Mouse (Mus musculus): ENCODE measurements around the gene Skida1. TPM values are rescaled to one million over a fixed set of nuclear protein-coding genes. Genes with fewer than 3 reads are reported as not detected.
"Not testable (repeated sequence)": the region's sequence is repeated elsewhere in the genome, so short reads cannot be mapped to it uniquely, and the experiment has no call there.

Skida1 gene
- total RNA-seq (2021) = 1 to 10 TPM; 2.8 to 4.4 TPM
- long read RNA-seq, experiment 1, partial matches to known transcripts = 0 of 2 reads
- long read RNA-seq, experiment 1, other reads (novel, unspliced or antisense) = 2 of 2 reads
- long read RNA-seq, experiment 2 = 0 reads

GRCm38 (mm10) chr2:18048453-18049075 is at the start of gene Skida1:
Skida1 (minus strand) TSS chr2:18049051.
- DNase-seq = peak; percentile 43 to 45

- DNase-seq = no peak
Observed at GRCm38 (mm10) chr2:18095804-18096203, 47.0 kb upstream of the Skida1 start.

- no peak for DNase-seq
Observed at GRCm38 (mm10) chr2:18094319-18094718, 45.5 kb upstream of the Skida1 start.

- no peak for DNase-seq
Observed at GRCm38 (mm10) chr2:18093858-18094257, 45.0 kb upstream of the Skida1 start.

- DNase-seq = not testable (repeated sequence)
Observed at GRCm38 (mm10) chr2:18087695-18088094, 38.8 kb upstream of the Skida1 start.

GRCm38 (mm10) chr2:18080182-18080860 is 31.5 kb upstream of the Skida1 start:
- no peak for DNase-seq

GRCm38 (mm10) chr2:18071947-18072346 is 23.1 kb upstream of the Skida1 start:
- DNase-seq = no peak

- DNase-seq = no peak
Observed at GRCm38 (mm10) chr2:18068071-18068796, 19.4 kb upstream of the Skida1 start.

GRCm38 (mm10) chr2:18066436-18066835 is 17.6 kb upstream of the Skida1 start:
- DNase-seq = no peak

- no peak for DNase-seq
Observed at GRCm38 (mm10) chr2:18065708-18066030, 16.8 kb upstream of the Skida1 start.

GRCm38 (mm10) chr2:18064941-18065707 is 16.3 kb upstream of the Skida1 start:
- DNase-seq = peak; percentile 86 to 93

GRCm38 (mm10) chr2:18064356-18064858 is 15.6 kb upstream of the Skida1 start:
- DNase-seq = peak; percentile 93 to 97

- peak; percentile 57 to 59 for DNase-seq
Observed at GRCm38 (mm10) chr2:18063763-18064251, 15.0 kb upstream of the Skida1 start.

GRCm38 (mm10) chr2:18060396-18060795 is 11.5 kb upstream of the Skida1 start:
- no peak for DNase-seq

- DNase-seq = no peak
Observed at GRCm38 (mm10) chr2:18059891-18060290, 11.0 kb upstream of the Skida1 start.

GRCm38 (mm10) chr2:18059063-18059462 is 10.2 kb upstream of the Skida1 start:
- no peak for DNase-seq

GRCm38 (mm10) chr2:18058146-18058708 is 9.4 kb upstream of the Skida1 start:
- no peak for DNase-seq

- DNase-seq = peak; percentile 66 to 71
Observed at GRCm38 (mm10) chr2:18057336-18058145, 8.7 kb upstream of the Skida1 start.

GRCm38 (mm10) chr2:18056786-18057255 is 8.0 kb upstream of the Skida1 start:
- peak; percentile 98 to 99 for DNase-seq
